Mouse (Mus musculus) CD4-positive, CD25-positive, alpha-beta regulatory T cell, adult 9 weeks (primary cell): ENCODE data around the gene Amer2. TPM values are rescaled to one million over a fixed set of nuclear protein-coding genes. Genes with fewer than 3 reads are reported as not detected.

Experiments used
- polyA plus RNA-seq: library from polyadenylated mRNA; unstranded; fragments of 100-300 nt; shearing (Covaris generic); gene quantifications from one replicate; pipeline ENCODE4 v1.2.1, GENCODE M21; 2017

Amer2 gene
- not detected for polyA plus RNA-seq

DNA sequence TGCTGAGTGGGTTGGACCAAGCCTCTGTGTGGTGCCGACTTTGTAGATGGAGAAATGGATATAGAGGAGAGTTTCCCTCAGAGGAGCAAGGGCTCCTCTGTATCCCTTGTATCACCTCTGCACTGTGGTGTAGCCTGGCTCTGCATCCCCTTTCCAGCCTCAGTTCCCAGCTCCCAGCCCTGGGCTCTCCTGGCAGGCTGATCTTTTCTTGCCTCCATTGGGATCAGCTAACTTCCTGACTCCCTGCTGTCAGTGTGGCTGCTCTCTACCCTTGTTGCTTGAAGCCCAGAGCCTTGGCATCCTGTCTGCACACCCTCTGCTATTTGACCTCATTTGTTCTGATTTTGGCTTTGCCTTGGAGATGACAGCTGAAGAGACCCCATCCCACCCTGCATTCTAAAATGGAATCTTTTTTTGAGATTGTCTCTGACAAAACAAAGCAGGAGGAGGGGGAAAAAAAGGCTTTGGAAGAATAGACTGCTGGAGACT is at the start of gene Amer2:
Gene Amer2 (plus strand): TSS at position 439 of the 489 bp plus-strand sequence.

Other genes starting within 250 kb of the Amer2 start
- gene Atp8a2, start 176.1 kb upstream of the Amer2 start, polyA plus RNA-seq = 2.7 TPM
- not detected for gene Nupl1, start 121.8 kb upstream of the Amer2 start, polyA plus RNA-seq
- 63.8 TPM for gene Gm49336, start 121.8 kb upstream of the Amer2 start, polyA plus RNA-seq
- 88.1 TPM for gene Mtmr6, start 108.0 kb upstream of the Amer2 start, polyA plus RNA-seq